In genomic region chr6:100495131-100495530, GRCm38 (mm10) we compare ENCODE assay signal across 8 mouse cellular contexts.
A peak's percentile ranks its signal among the peaks of the same experiment; 100 is the strongest.
DNase-seq lines count a peak whose midpoint lies in the region; ATAC-seq lines count a peak whose summit lies in the region.

No protein-coding gene starts in this region.

- H3K9ac ChIP-seq in hindbrain, embryonic 11.5 days (ENCODE audit: low read depth, low read length): no peak overlapping the region
- H3K9ac ChIP-seq in embryonic facial prominence, embryonic 14.5 days (ENCODE audit: low read depth, low read length): no peak overlapping the region
- H3K9ac ChIP-seq in intestine, embryonic 16.5 days (ENCODE audit: low read depth, low read length): no peak overlapping the region

- peaks cover 65% of the 10 kb centered on the region for H3K27me3 ChIP-seq in hindbrain, embryonic 10.5 days (ENCODE audit: insufficient read depth, poor library complexity, severe bottlenecking)
- H3K27me3 ChIP-seq in hindbrain, embryonic 11.5 days (ENCODE audit: control insufficient read depth, insufficient read depth, low read length): no peaks in the 10 kb centered on the region
- H3K27me3 ChIP-seq in embryonic facial prominence, embryonic 14.5 days (replicated peaks; ENCODE audit: control insufficient read depth, insufficient read depth, low read length): no peaks in the 10 kb centered on the region; the same call in 1 of the 2 replicates
- no peaks in the 10 kb centered on the region for H3K27me3 ChIP-seq in intestine, embryonic 16.5 days (replicated peaks; ENCODE audit: control insufficient read depth, insufficient read depth, low read length)

- 71% methylated on average over 12 of the region's 12 CpGs for WGBS in hindbrain, embryonic 10.5 days
- 70% methylated on average over 12 of the region's 12 CpGs for WGBS in hindbrain, embryonic 11.5 days
- 36% methylated on average over 12 of the region's 12 CpGs for WGBS in embryonic facial prominence, embryonic 14.5 days
- 63% methylated on average over 12 of the region's 12 CpGs for WGBS in intestine, embryonic 16.5 days

- no peaks in the 10 kb centered on the region for H3K36me3 ChIP-seq in hindbrain, embryonic 10.5 days
- H3K36me3 ChIP-seq in hindbrain, embryonic 11.5 days (ENCODE audit: control insufficient read depth, insufficient read depth, low read length): no peaks in the 10 kb centered on the region
- no peaks in the 10 kb centered on the region for H3K36me3 ChIP-seq in embryonic facial prominence, embryonic 14.5 days (ENCODE audit: control insufficient read depth, insufficient read depth, low read length)
- H3K36me3 ChIP-seq in intestine, embryonic 16.5 days (ENCODE audit: control insufficient read depth, insufficient read depth, low read length): no peaks in the 10 kb centered on the region

- peaks cover 27% of the 10 kb centered on the region for H3K4me1 ChIP-seq in hindbrain, embryonic 10.5 days (replicated peaks)
- peaks cover under 1% of the 10 kb centered on the region; the same call in 1 of the 2 replicates for H3K4me1 ChIP-seq in hindbrain, embryonic 11.5 days (replicated peaks; ENCODE audit: control insufficient read depth, insufficient read depth, low read length)
- H3K4me1 ChIP-seq in embryonic facial prominence, embryonic 14.5 days (ENCODE audit: control insufficient read depth, insufficient read depth, low read length): peaks cover 6% of the 10 kb centered on the region; the same call in 1 of the 2 replicates
- no peaks in the 10 kb centered on the region for H3K4me1 ChIP-seq in intestine, embryonic 16.5 days (ENCODE audit: control insufficient read depth, insufficient read depth, low read length)

- no peak overlapping the region for H3K27ac ChIP-seq in hindbrain, embryonic 10.5 days
- H3K27ac ChIP-seq in hindbrain, embryonic 11.5 days (ENCODE audit: low read depth, low read length): no peak overlapping the region
- no peak overlapping the region for H3K27ac ChIP-seq in embryonic facial prominence, embryonic 14.5 days (replicated peaks; ENCODE audit: low read depth, low read length)
- no peak overlapping the region for H3K27ac ChIP-seq in intestine, embryonic 16.5 days (ENCODE audit: low read length)

- H3K4me3 ChIP-seq in hindbrain, embryonic 10.5 days: no peak overlapping the region
- H3K4me3 ChIP-seq in hindbrain, embryonic 11.5 days (ENCODE audit: low read depth, low read length): no peak overlapping the region
- no peak overlapping the region for H3K4me3 ChIP-seq in embryonic facial prominence, embryonic 14.5 days (ENCODE audit: low read depth, low read length)
- no peak overlapping the region for H3K4me3 ChIP-seq in intestine, embryonic 16.5 days (ENCODE audit: low read length)

- peak; percentile 29 for DNase-seq in hindbrain, embryonic 10.5 days (ENCODE audit: low spot score)
- DNase-seq in hindbrain, embryonic 11.5 days (ENCODE audit: low spot score): no peak
- DNase-seq in embryonic facial prominence, embryonic 14.5 days (ENCODE audit: low spot score): peak; percentile 94
- DNase-seq in kidney, postnatal 4 days: peak; percentile 34 to 51
- peak; percentile 80 for DNase-seq in lung, postnatal 36 days
- DNase-seq in MN1 (ENCODE audit: low spot score): no peak
- DNase-seq in retina, postnatal 1 day: no peak

- H3K4me2 ChIP-seq in hindbrain, embryonic 11.5 days (replicated peaks; ENCODE audit: low read depth, low read length): no peak overlapping the region
- H3K4me2 ChIP-seq in embryonic facial prominence, embryonic 14.5 days (ENCODE audit: low read depth, low read length): peak overlapping the region; percentile 6; the same call in 1 of the 2 replicates
- H3K4me2 ChIP-seq in intestine, embryonic 16.5 days (ENCODE audit: low read depth, low read length): no peak overlapping the region

- H3K9me3 ChIP-seq in hindbrain, embryonic 10.5 days: no peaks in the 10 kb centered on the region
- H3K9me3 ChIP-seq in hindbrain, embryonic 11.5 days (ENCODE audit: control insufficient read depth, low read length): no peaks in the 10 kb centered on the region
- no peaks in the 10 kb centered on the region for H3K9me3 ChIP-seq in embryonic facial prominence, embryonic 14.5 days (ENCODE audit: control insufficient read depth, low read length)
- no peaks in the 10 kb centered on the region for H3K9me3 ChIP-seq in intestine, embryonic 16.5 days (ENCODE audit: control insufficient read depth, low read length)

- ATAC-seq in hindbrain, embryonic 11.5 days (ENCODE audit: low FRiP score): no peak
- ATAC-seq in embryonic facial prominence, embryonic 14.5 days (ENCODE audit: low read depth): peak; percentile 79
- no peak for ATAC-seq in intestine, embryonic 16.5 days

Comparison
In these comparisons a context has a peak if more than half of its experiments do, and no peak if none do; other contexts are left out.
1. DNase-seq: peak in hindbrain, embryonic 10.5 days (single experiment), embryonic facial prominence, embryonic 14.5 days (single experiment), kidney, postnatal 4 days (2 of 2) and lung, postnatal 36 days (single experiment); none in hindbrain, embryonic 11.5 days (single experiment), MN1 (single experiment) and retina, postnatal 1 day (single experiment).